Comparison of ENCODE assay signal across 9 mouse cellular contexts in genomic region chr6:120987164-120987563, GRCm38 (mm10).
A peak's percentile ranks its signal among the peaks of the same experiment; 100 is the strongest.
DNase-seq lines count a peak whose midpoint lies in the region; ATAC-seq and TF ChIP-seq lines count a peak whose summit lies in the region.
"Had no signal": no experiment of that assay in that cellular context is flagged by ENCODE, and none has a peak within 500 bp of the region (broad histone marks: within the 10 kb centered on the region; RNA-seq: fewer than 3 reads in every experiment).

No protein-coding gene starts in this region.

- no peak overlapping the region for H3K4me3 ChIP-seq in C2C12 (ENCODE audit: insufficient read depth, poor library complexity, severe bottlenecking)
- no peak overlapping the region for H3K4me3 ChIP-seq in cortical plate, adult 2 months (ENCODE audit: insufficient read depth, low read length)
- H3K4me3 ChIP-seq in limb, embryonic 15.5 days = no peak overlapping the region

- H3K4me2 ChIP-seq in limb, embryonic 15.5 days = no peak overlapping the region

- H3K4me1 ChIP-seq in cortical plate, adult 2 months (ENCODE audit: control insufficient read depth, insufficient read depth, low read length) = peaks cover 1% of the 10 kb centered on the region; the same call in 1 of the 2 replicates
- H3K4me1 ChIP-seq in limb, embryonic 15.5 days = peaks cover 4% of the 10 kb centered on the region

- H3K9me3 ChIP-seq in limb, embryonic 15.5 days = no peaks in the 10 kb centered on the region

- H3ac ChIP-seq in C2C12 (ENCODE audit: control insufficient read depth, insufficient read length, low read depth) = peak overlapping the region; percentile 10

- TF ChIP-seq CTCF in C2C12 (IDR thresholded peaks at IDR 0.05; ENCODE audit: control insufficient read depth, insufficient read depth, insufficient read length) = no peak
- no peak for TF ChIP-seq CTCF in cortical plate, adult 2 months (IDR thresholded peaks at IDR 0.05; ENCODE audit: extremely low read depth, insufficient read depth, low read length)

- H3K9ac ChIP-seq in limb, embryonic 15.5 days = no peak overlapping the region

- intact Hi-C loops in heart, postnatal 25 days (cut with DNase I) = no loop called here
- intact Hi-C loops in left cerebral cortex, postnatal 10 days (cut with DNase I) = no loop called here

- 76% methylated on average over 10 of the region's 10 CpGs for WGBS in limb, embryonic 15.5 days

- peak; percentile 93 for DNase-seq in heart, adult 11 months
- no peak for DNase-seq in heart, postnatal 25 days (ENCODE audit: low spot score)
- DNase-seq in kidney, postnatal 14 days = no peak
- no peak for DNase-seq in layer of hippocampus, adult 11-12 months (ENCODE audit: low spot score)
- no peak for DNase-seq in left cerebral cortex, postnatal 10 days (ENCODE audit: extremely low spot score in 1 of 2, low spot score in 2 of 2)
- DNase-seq: lung, postnatal 10 days had no signal

- TF ChIP-seq POLR2A in cortical plate, adult 2 months (IDR thresholded peaks at IDR 0.05; ENCODE audit: extremely low read depth, insufficient read depth, low read length) = no peak

- no peaks in the 10 kb centered on the region for H3K79me3 ChIP-seq in C2C12 (ENCODE audit: low read depth)

- no peaks in the 10 kb centered on the region for H3K79me2 ChIP-seq in C2C12 (ENCODE audit: control insufficient read depth, insufficient read depth)

- ATAC-seq in limb, embryonic 15.5 days (ENCODE audit: insufficient number of reproducible peaks, low FRiP score, low TSS enrichment, low read depth) = no peak

- H3K27me3 ChIP-seq in C2C12 (ENCODE audit: control insufficient read depth, insufficient read depth, insufficient read length) = no peaks in the 10 kb centered on the region
- H3K27me3 ChIP-seq in limb, embryonic 15.5 days = no peaks in the 10 kb centered on the region

- 0 out of 2 replicates have a peak overlapping the region, but pooled peaks have one; percentile 19 for H3K27ac ChIP-seq in cortical plate, adult 2 months (ENCODE audit: insufficient read depth, low read length)
- 0 out of 2 replicates have a peak overlapping the region, but pooled peaks have one; percentile 4 for H3K27ac ChIP-seq in limb, embryonic 15.5 days

- no peaks in the 10 kb centered on the region for H3K36me3 ChIP-seq in C2C12 (ENCODE audit: control insufficient read depth, insufficient read depth)
- H3K36me3 ChIP-seq in limb, embryonic 15.5 days = peaks cover 4% of the 10 kb centered on the region; the same call in 1 of the 2 replicates

TF ChIP-seq in C2C12, 6 proteins besides CTCF, POLR2A, EP300 and RAD21:
- TF ChIP-seq USF1 (IDR thresholded peaks at IDR 0.05; ENCODE audit: low read depth) = no peak
- no peak for TF ChIP-seq CEBPB (IDR thresholded peaks at IDR 0.05; ENCODE audit: low read depth)
- no peak for TF ChIP-seq MAX (IDR thresholded peaks at IDR 0.05)
- TF ChIP-seq MYOG (IDR thresholded peaks at IDR 0.05; ENCODE audit: control insufficient read depth, extremely low read depth, insufficient read length) = no peak
- no peak for TF ChIP-seq FOSL1 (IDR thresholded peaks at IDR 0.05; ENCODE audit: insufficient read depth, low read length, poor library complexity, severe bottlenecking)
- TF ChIP-seq MYOD1 (IDR thresholded peaks at IDR 0.05; ENCODE audit: control insufficient read depth, insufficient read length, low read depth) = peak; percentile 35
